ENCODE assay signal across 9 mouse cellular contexts in the genomic region with DNA sequence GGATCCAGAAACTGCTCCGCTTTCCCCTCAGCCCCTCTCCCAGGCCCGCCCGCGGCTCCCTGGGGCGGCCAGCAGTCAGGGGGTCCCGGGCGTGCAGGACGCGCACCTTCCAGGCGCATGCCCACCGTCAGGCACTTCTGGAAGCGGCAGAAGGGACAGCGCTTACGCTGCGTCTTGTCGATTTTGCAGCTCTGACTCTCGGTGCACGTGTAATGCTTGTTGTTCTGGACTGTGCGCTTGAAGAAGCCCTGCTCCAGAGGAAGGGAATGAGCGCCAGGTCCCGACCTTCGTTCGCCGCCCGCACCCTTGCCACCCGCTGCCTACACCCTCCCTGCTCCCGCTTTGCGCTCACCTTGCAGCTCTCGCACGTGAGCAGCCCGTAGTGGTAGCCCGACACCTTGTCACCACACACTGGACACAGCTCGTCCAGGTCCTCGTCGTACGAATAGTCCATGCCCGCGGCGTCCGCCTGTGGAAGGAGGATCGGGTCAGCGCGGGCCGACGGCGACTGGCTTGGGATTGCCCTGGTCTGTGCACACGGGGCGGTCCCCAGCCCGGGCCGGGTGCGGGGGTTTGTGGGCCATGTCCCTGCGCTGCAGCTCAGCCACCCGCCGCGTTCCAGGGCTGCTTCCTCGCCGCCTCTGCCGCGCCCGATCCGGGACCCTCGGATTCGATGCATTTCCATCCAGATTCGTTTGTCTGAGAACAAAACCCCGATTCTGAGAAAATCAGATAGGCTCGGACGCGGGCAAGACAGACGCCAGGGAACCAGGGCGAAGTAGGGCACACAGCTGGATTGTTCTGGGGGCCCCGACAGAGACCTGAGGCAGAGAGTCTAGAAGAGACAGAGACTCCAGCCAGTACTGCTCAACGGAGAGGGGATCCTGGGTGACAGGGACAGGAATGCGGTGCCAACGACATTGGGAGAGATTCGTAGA. TPM values are rescaled to one million over a fixed set of nuclear protein-coding genes. Genes with fewer than 3 reads are reported as not detected.
DNase-seq lines count a peak whose midpoint lies in the region; ATAC-seq and TF ChIP-seq lines count a peak whose summit lies in the region.
"Had no signal": no experiment of that assay in that cellular context is flagged by ENCODE, and none has a peak within 500 bp of the region (broad histone marks: within the 10 kb centered on the region; RNA-seq: fewer than 3 reads in every experiment).

No protein-coding gene starts in this region.

- ATAC-seq in cerebellum, adult (ENCODE audit: insufficient number of reproducible peaks, low FRiP score, low TSS enrichment), result no peak
- ATAC-seq in forebrain, embryonic 16.5 days, result no peak
- ATAC-seq in midbrain, embryonic 11.5 days (ENCODE audit: low FRiP score), result peak; percentile 58

- peak overlapping the region; percentile 12; the same call in 1 of the 2 replicates for H3K9ac ChIP-seq in ES-E14 (ENCODE audit: insufficient read depth, low read depth, low read length, poor library complexity, severe bottlenecking)
- no peak overlapping the region; the same call in 1 of the 2 replicates for H3K9ac ChIP-seq in forebrain, embryonic 16.5 days (replicated peaks; ENCODE audit: low read depth, low read length)
- no peak overlapping the region for H3K9ac ChIP-seq in midbrain, embryonic 11.5 days (ENCODE audit: low read length)

- H3K36me3 ChIP-seq in ES-E14 (ENCODE audit: control insufficient read depth, insufficient read depth, low read length, poor library complexity, severe bottlenecking), result no peaks in the 10 kb centered on the region
- H3K36me3 ChIP-seq in forebrain, embryonic 16.5 days (ENCODE audit: control insufficient read depth, insufficient read depth), result no peaks in the 10 kb centered on the region
- H3K36me3 ChIP-seq in midbrain, embryonic 11.5 days (ENCODE audit: control insufficient read depth, insufficient read depth, low read length), result no peaks in the 10 kb centered on the region

- in situ Hi-C loops in ES-E14 (cut with MboI; ENCODE audit: low sequenced_read_pairs in 2 of 2, unreplicated experiment in 2 of 2), result loop anchor here (5.0 to 10.0 kb wide), 2 partner anchors 363 to 366 kb away; no protein-coding TSS in a partner anchor

- H3K27me3 ChIP-seq in forebrain, embryonic 16.5 days (replicated peaks; ENCODE audit: control insufficient read depth, insufficient read depth, low read length), result peaks cover 67% of the 10 kb centered on the region
- peaks cover 90% of the 10 kb centered on the region for H3K27me3 ChIP-seq in midbrain, embryonic 11.5 days (ENCODE audit: control insufficient read depth, insufficient read depth, low read length)

- peak overlapping the region; percentile 8 to 42; a peak in 2 of 4 replicates for H3K4me3 ChIP-seq in ES-E14 (ENCODE audit: insufficient read depth in 1 of 2, low read depth in 1 of 2, low read length in 2 of 2, poor library complexity in 1 of 2, severe bottlenecking in 1 of 2)
- H3K4me3 ChIP-seq in forebrain, embryonic 16.5 days (replicated peaks; ENCODE audit: low read length), result peak overlapping the region; percentile 21
- peak overlapping the region; percentile 20 for H3K4me3 ChIP-seq in midbrain, embryonic 11.5 days (ENCODE audit: low read depth, low read length)

- no peaks in the 10 kb centered on the region for H3K9me3 ChIP-seq in ES-E14 (ENCODE audit: control insufficient read depth, insufficient read depth, low read depth, low read length)
- no peaks in the 10 kb centered on the region for H3K9me3 ChIP-seq in forebrain, embryonic 16.5 days (ENCODE audit: control insufficient read depth, low read length)
- no peaks in the 10 kb centered on the region for H3K9me3 ChIP-seq in midbrain, embryonic 11.5 days (ENCODE audit: control insufficient read depth, low read length)

- no peak overlapping the region for H3K27ac ChIP-seq in ES-E14 (ENCODE audit: insufficient read depth, low read depth, low read length, poor library complexity, severe bottlenecking)
- H3K27ac ChIP-seq in forebrain, embryonic 16.5 days (ENCODE audit: low read length), result no peak overlapping the region
- no peak overlapping the region for H3K27ac ChIP-seq in midbrain, embryonic 11.5 days (ENCODE audit: low read depth, low read length)

- peak; percentile 22 for DNase-seq in cerebellum, adult 9-10 months
- DNase-seq in ES-E14 (ENCODE audit: low read depth, low spot score), result no peak
- DNase-seq in kidney, adult 8-10 months, result peak; percentile 25 to 28
- DNase-seq in midbrain, embryonic 11.5 days (ENCODE audit: low spot score, missing footprints), result peak; percentile 97
- no peak for DNase-seq in T-cell, adult 2 months (ENCODE audit: low spot score)
- DNase-seq in left cerebral cortex, adult 18-20 months (ENCODE audit: low spot score in 2 of 2), result no peak

- H3K4me1 ChIP-seq in ES-E14 (ENCODE audit: control insufficient read depth in 2 of 2, insufficient read depth in 2 of 2, low read length in 2 of 2, poor library complexity in 1 of 2), result peaks cover 0 to 7% of the 10 kb centered on the region in 2 experiments; a peak in 1 of 4 replicates
- peaks cover 20% of the 10 kb centered on the region for H3K4me1 ChIP-seq in forebrain, embryonic 16.5 days (replicated peaks; ENCODE audit: control insufficient read depth, insufficient read depth, low read length)
- peaks cover 18% of the 10 kb centered on the region for H3K4me1 ChIP-seq in midbrain, embryonic 11.5 days (ENCODE audit: control insufficient read depth, insufficient read depth, low read length)

- under 1% methylated on average over 74 of the region's 75 CpGs for WGBS in forebrain, embryonic 16.5 days
- 1% methylated on average over 75 of the region's 75 CpGs for WGBS in midbrain, embryonic 11.5 days

- peak overlapping the region; percentile 39 for H3K4me2 ChIP-seq in forebrain, embryonic 16.5 days (ENCODE audit: low read length)
- peak overlapping the region; percentile 47 for H3K4me2 ChIP-seq in midbrain, embryonic 11.5 days

TF ChIP-seq in ES-E14, 5 proteins besides CTCF, POLR2A, EP300 and RAD21:
- TF ChIP-seq CHD2 (IDR thresholded peaks at IDR 0.05; ENCODE audit: low read depth, low read length), result no peak
- TF ChIP-seq MAFK (IDR thresholded peaks at IDR 0.05; ENCODE audit: insufficient read depth, low read depth, low read length), result no peak
- no peak for TF ChIP-seq HCFC1 (IDR thresholded peaks at IDR 0.05; ENCODE audit: borderline replicate concordance, insufficient read depth, low read length)

RNA-seq across cellular contexts. Expression of a gene that starts 3.8 kb away (rescaled TPM):
- total RNA-seq in ES-E14 (2012; rRNA removed), result 0.13 TPM in 1 of 2 replicates, not detected in the other
- polyA plus RNA-seq in forebrain, embryonic 16.5 days (2015; fragmentation: Nextera tagmentation; extraction: Ambion mirVana), result 0.84 TPM in 1 of 2 replicates, not detected in the other
- 0.04 TPM in 1 of 2 replicates, not detected in the other for polyA plus RNA-seq in midbrain, embryonic 11.5 days (2014; fragmentation: Nextera tagmentation; extraction: Ambion mirVana)
- total RNA-seq in left cerebral cortex, adult 18-20 months (2021), result not detected
- total RNA-seq: common myeloid progenitor, adult 5-6 weeks had no signal

Comparison
In these comparisons a context has a peak if more than half of its experiments do, and no peak if none do; other contexts are left out.
1. DNase-seq: peak in cerebellum, adult 9-10 months (single experiment), kidney, adult 8-10 months (2 of 2) and midbrain, embryonic 11.5 days (single experiment); none in ES-E14 (single experiment), T-cell, adult 2 months (single experiment) and left cerebral cortex, adult 18-20 months (0 of 2).
2. Peak in every context shown above with its lines, with median percentiles within 50 percentile points of each other: H3K4me3 ChIP-seq.